Mouse (Mus musculus): ENCODE results near the gene Ryr1.
A peak's percentile ranks its signal among the peaks of the same experiment; 100 is the strongest.

Gene Ryr1

GRCm38 (mm10) chr7:29124970-29125369, at the start of gene Ryr1:
TSS of gene Ryr1 (minus strand) at chr7:29125179.
- no peak for DNase-seq

GRCm38 (mm10) chr7:29172390-29173016, 47.5 kb upstream of the Ryr1 start:
- DNase-seq: peak; percentile 26

GRCm38 (mm10) chr7:29171562-29172097, 46.7 kb upstream of the Ryr1 start:
- no peak for DNase-seq

GRCm38 (mm10) chr7:29170755-29171561, 46.0 kb upstream of the Ryr1 start:
- DNase-seq: peak; percentile 53

- peak; percentile 81 for DNase-seq
These were observed 45.2 kb upstream of the Ryr1 start, which contains the start of the genes Ggn and Spred3 for GRCm38 (mm10) chr7:29170066-29170754. TSS of gene Ggn (plus strand) at chr7:29170210. TSS of gene Spred3 (minus strand) at chr7:29170411.

GRCm38 (mm10) chr7:29169231-29170065, 44.5 kb upstream of the Ryr1 start:
- peak; percentile 87 for DNase-seq

GRCm38 (mm10) chr7:29168791-29169230, 43.8 kb upstream of the Ryr1 start:
- DNase-seq: peak; percentile 76

- DNase-seq: peak; percentile 56
These were observed 43.2 kb upstream of the Ryr1 start for GRCm38 (mm10) chr7:29168121-29168695.

- peak; percentile 50 for DNase-seq
These were observed 42.7 kb upstream of the Ryr1 start for GRCm38 (mm10) chr7:29167656-29168055.

GRCm38 (mm10) chr7:29162750-29163525, 38.0 kb upstream of the Ryr1 start:
- no peak for DNase-seq

- DNase-seq: no peak
These were observed 37.3 kb upstream of the Ryr1 start for GRCm38 (mm10) chr7:29162294-29162693.

GRCm38 (mm10) chr7:29158264-29158663, 33.3 kb upstream of the Ryr1 start:
- no peak for DNase-seq

- DNase-seq: peak; percentile 91
These were observed 31.1 kb upstream of the Ryr1 start, which contains the start of gene Fam98c for GRCm38 (mm10) chr7:29155838-29156782. TSS of gene Fam98c (minus strand) at chr7:29156234.

- peak; percentile 94 for DNase-seq
These were observed 30.3 kb upstream of the Ryr1 start for GRCm38 (mm10) chr7:29155196-29155837.

- DNase-seq: peak; percentile 51
These were observed 29.2 kb upstream of the Ryr1 start for GRCm38 (mm10) chr7:29154018-29154720.

GRCm38 (mm10) chr7:29151486-29151885, 26.5 kb upstream of the Ryr1 start:
- no peak for DNase-seq

- no peak for DNase-seq
These were observed 23.8 kb upstream of the Ryr1 start for GRCm38 (mm10) chr7:29148771-29149170.

- DNase-seq: no peak
These were observed 21.8 kb upstream of the Ryr1 start for GRCm38 (mm10) chr7:29146625-29147367.

Data from cerebellum, adult 9-11 months (tissue).